Mouse (Mus musculus): Measurements from ENCODE around the gene Ltbp1.

DNA sequence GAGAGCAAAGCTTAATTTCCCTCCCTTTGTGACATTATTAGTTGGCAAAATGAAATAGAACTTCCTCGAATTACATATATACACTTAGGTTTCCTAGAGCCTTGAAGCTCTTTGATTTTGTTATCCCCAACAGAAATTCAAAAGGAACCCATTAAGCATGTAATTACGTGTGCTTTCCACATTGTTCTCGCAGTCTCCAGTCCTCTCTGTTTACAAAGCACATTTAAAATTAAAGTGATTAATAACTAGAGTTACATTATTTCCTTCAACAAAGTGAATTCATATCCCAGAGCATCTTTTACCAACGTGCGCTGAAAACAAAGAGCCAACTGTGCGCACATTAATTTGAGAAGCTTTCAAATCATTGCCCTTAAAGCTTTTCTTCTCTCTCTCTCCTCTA, 249.5 kb downstream of the Ltbp1 start:
- TF ChIP-seq MAFK (IDR thresholded peaks at IDR 0.05; ENCODE audit: borderline replicate concordance, low read depth, low read length) (no peak), USF2 (IDR thresholded peaks at IDR 0.05; ENCODE audit: borderline replicate concordance in 1 of 2, insufficient read depth in 1 of 2, low read depth in 1 of 2, low read length in 2 of 2) (no peak), E2F4 (IDR thresholded peaks at IDR 0.05; ENCODE audit: borderline replicate concordance, low read depth, low read length) (no peak), ZMIZ1 (IDR thresholded peaks at IDR 0.05; ENCODE audit: low read depth, low read length) (no peak), MXI1 (IDR thresholded peaks at IDR 0.05; ENCODE audit: low read depth, low read length) (no peak), CTCF (IDR thresholded peaks at IDR 0.05 in 2 of 3, conservative IDR thresholded peaks at IDR 0.05 in 1 of 3; ENCODE audit: control insufficient read depth in 1 of 3, insufficient read depth in 1 of 3, low read depth in 2 of 3, low read length in 3 of 3, poor library complexity in 1 of 3, severe bottlenecking in 1 of 3) (no peak), GABPA (IDR thresholded peaks at IDR 0.05; ENCODE audit: low read depth, low read length) (no peak)

Data from MEL (cell line).